Mouse (Mus musculus): ENCODE results near the gene Glb1l3.
"Not testable (repeated sequence)": the region's sequence is repeated elsewhere in the genome, so short reads cannot be mapped to it uniquely, and the experiment has no call there.

The Glb1l3 gene

DNA sequence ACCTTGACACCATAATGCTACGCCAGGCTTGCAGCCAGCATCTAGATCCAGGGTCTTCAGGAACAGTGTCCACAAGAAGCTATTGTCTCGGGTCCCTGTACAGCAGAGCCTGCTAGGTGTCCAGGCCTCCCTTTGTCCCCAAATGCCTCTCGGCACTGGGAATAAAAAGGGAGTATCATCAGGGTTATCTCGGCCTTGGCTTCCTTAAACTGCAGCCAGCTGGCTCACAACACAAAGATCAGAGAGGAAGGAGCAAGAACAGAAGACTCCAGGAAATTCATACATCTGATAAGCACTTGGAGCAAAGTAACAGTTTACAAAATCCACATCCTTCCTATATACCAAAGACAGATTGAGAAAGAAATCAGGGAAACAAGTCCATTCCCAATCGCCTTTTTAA is at the start of gene Glb1l3:
TSS of gene Glb1l3 (minus strand) at position 140 of the 400 bp plus-strand sequence.
- DNase-seq (ENCODE audit: low read depth, low spot score) = no peak

DNA sequence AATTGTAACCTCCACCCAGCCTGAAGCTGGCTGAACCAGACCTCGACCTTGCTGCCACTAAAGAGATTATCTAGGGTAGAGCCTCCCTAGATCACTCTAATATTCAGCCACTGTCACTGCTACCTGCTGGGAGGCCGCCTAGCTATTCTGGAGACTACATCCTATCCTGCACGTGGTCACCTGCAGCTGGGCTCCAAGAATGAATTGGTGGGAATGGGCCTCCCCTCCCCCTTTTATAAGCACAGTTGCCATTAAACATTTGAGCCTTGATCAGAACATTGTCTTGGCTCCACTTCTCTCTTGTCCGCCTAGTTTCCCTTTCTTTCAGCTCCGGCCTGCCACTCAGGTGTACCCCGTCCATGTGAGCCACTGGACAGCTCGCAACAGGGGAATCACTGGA is 9.2 kb upstream of the Glb1l3 start:
- not testable (repeated sequence) for DNase-seq (ENCODE audit: low read depth, low spot score)

GRCm38 (mm10) chr9:26831089-26831488 is 29.6 kb downstream of the Glb1l3 start:
- no peak for DNase-seq (ENCODE audit: low read depth, low spot score)

- DNase-seq (ENCODE audit: low read depth, low spot score) = no peak
Measured at GRCm38 (mm10) chr9:26819942-26820341, 40.7 kb downstream of the Glb1l3 start.

- DNase-seq (ENCODE audit: low read depth, low spot score) = no peak
Measured at GRCm38 (mm10) chr9:26808735-26809134, 52.0 kb downstream of the Glb1l3 start.

DNA sequence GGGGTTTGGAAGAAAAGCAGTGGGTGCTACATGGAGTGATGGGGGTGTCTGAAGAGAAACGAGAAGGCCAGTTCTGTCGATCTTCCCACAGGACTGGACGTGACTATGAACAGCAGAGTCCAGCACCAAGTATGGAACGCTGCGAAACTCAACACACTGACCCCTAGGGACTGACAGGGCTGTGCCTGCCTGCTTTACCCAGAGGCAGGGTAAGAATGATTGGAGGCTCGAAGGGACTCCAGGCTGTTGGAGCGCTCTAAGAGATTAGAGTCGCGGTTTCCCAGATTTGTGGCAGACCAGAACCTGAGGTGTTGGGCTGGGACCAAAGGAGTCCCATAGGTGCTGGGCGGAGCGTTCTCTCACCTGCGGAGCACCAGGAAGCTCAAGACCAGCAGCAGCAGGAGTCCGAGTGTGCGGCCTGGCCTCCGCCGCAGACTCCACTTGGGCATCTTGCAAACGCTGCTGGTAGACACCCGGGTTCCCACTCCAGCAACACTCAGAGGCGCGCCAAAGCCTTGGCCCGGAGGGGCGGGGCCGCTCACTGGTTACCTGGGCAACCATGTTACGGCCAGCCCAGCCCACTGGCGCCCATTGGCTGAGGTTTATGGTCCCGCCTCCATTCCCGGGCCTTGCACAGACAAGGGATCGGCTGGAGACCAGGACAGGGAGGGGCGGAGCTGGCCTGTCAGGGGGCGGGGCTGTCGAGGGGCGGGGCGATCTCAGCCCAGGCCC is 54.6 kb downstream of the Glb1l3 start, which contains the start of gene Glb1l2:
TSS of gene Glb1l2 (minus strand) at position 534 of the 732 bp plus-strand sequence.
- peak; percentile 5 for DNase-seq (ENCODE audit: low read depth, low spot score)

DNA sequence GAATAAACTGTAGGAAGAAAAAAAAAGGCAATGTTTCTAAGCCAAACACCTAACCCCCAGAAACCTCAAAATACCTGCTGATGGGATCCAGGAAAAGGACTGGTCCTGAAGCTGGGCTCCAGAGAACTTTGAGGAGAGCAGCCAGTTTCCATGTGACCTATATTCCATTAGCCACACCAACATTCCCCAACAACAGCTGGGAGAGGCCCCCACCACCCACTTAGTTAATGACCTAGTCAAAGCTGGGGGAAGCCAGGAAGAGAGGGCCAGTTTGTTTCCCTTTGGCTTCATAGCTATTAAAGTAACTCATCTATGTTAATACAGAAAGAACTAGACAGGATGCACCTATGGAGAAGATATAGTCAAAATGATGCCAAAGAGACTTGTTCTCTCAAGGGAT is 56.4 kb downstream of the Glb1l3 start:
- no peak for DNase-seq (ENCODE audit: low read depth, low spot score)

GRCm38 (mm10) chr9:26800357-26800756 is 60.3 kb downstream of the Glb1l3 start:
- DNase-seq (ENCODE audit: low read depth, low spot score) = no peak

DNA sequence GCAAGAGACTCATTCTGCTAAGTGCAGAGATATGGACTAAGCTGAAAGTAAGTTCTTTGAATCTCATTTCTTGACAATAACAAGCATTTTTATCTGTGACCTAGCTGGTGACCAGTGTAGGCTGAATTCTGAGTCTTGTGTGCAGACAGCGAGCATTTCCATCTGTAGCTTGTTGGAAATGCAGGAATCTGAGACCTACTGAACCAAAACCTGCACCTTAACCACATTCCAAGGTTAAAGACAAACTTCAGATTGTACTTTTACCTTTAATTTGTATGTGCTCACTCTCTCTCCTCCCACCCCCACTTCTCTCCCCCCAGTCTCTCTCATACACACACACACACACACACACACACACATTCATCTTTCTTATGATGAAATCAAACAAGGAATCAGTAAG is 62.0 kb downstream of the Glb1l3 start:
- DNase-seq (ENCODE audit: low read depth, low spot score) = no peak

- DNase-seq (ENCODE audit: low read depth, low spot score) = no peak
Measured at GRCm38 (mm10) chr9:26798205-26798604, 62.5 kb downstream of the Glb1l3 start.

- DNase-seq (ENCODE audit: low read depth, low spot score) = no peak
Measured at GRCm38 (mm10) chr9:26792829-26793228, 67.9 kb downstream of the Glb1l3 start.

DNA sequence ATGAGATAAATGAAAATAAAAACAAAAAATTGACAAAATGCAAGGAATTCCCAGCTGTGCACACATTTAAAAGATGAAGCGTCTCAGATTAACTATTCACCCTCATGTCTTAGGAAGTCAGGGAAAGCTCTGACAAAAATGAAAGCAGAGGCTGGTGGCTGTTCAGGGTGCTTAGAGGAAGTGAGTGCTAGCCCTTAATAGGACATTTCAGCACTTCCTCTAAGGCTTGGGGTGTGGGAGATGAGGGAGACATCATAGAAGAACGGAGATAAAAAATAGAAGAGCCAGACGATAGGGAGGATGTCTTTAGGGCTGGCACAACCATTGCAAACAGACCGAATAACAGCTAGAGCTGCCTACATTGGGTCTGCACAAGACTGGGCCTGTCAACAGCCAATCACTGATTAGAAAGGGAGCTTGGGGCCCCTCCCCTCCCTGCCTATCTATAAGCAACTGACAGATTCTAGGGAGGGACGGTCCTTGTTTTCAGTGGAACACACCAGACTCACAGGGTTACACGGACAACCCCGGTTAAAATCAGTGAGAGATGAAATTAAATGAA is 77.2 kb downstream of the Glb1l3 start:
- no peak for DNase-seq (ENCODE audit: low read depth, low spot score)

- no peak for DNase-seq (ENCODE audit: low read depth, low spot score)
Measured at GRCm38 (mm10) chr9:26778421-26778820, 82.3 kb downstream of the Glb1l3 start.

GRCm38 (mm10) chr9:26776122-26776902 is 84.4 kb downstream of the Glb1l3 start:
- DNase-seq (ENCODE audit: low read depth, low spot score) = peak; percentile 12

DNA sequence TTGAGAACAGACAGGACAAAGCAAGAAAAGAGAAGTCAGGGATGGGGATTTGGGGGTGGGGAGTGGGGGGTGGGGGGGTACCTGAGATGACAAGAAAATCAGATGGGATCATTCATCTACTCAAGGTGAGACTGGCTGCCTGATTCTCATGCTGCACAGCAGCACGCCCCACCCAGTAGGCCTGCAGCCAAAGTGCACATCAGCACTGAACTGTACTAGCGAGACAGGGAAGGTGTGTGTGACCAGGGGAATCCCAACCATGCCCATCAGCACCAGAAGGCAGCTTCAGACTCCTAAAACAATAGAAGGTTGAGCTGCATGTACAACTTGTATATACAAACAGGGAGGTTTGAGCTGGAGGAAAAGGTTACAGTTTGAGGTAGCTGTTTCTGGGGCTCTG is 85.0 kb downstream of the Glb1l3 start:
- DNase-seq (ENCODE audit: low read depth, low spot score) = no peak

GRCm38 (mm10) chr9:26768181-26768580 is 92.5 kb downstream of the Glb1l3 start:
- DNase-seq (ENCODE audit: low read depth, low spot score) = no peak

Measured in CD4-positive, CD25-positive, alpha-beta regulatory T cell, adult 2 months (primary cell).